Mouse (Mus musculus) E14TG2a.4 (cell line): ENCODE measurements around the gene Nsun2.

ENCODE experiments used
- CTCF ChIP-seq: conservative IDR thresholded peaks from 2 replicates; pipeline ENCODE4 v1.5.1; 2014; ENCODE audit warnings: low read length
- NANOG ChIP-seq: IDR thresholded peaks from 2 replicates; pipeline ENCODE4 v1.6.1; 2014; ENCODE audit warnings: borderline replicate concordance, low read length, mixed read lengths

DNA sequence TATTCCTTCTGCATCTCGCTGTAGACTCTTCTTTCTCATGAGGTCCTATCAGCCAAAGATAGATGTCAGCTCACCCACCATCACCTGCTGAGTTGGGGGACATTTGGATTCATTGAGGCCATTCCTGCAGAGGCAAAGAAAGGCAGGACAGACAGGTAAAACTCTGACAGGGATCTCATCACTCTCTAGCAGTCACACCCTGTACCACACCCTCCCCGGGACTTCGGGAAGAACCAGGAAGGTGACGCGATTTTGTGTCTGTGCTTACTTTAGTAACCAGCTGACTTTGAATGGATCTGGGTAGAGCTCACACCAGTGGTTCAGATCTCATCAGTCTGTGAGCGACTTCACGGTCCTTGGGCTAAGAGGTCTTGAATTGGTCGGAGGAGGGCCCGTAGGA, 112.9 kb downstream of the Nsun2 start:
- no peak for TF ChIP-seq CTCF
- no peak for TF ChIP-seq NANOG
